Mouse (Mus musculus) cerebellum, postnatal 14 days (tissue): ENCODE results near the gene Grik4.

ENCODE experiments used
- DNase-seq, 2 experiments: peaks; one replicate each; pipeline ENCODE4 v3.0.0; 2021; ENCODE audit warnings: mixed read lengths in 2 of 2

The Grik4 gene

DNA sequence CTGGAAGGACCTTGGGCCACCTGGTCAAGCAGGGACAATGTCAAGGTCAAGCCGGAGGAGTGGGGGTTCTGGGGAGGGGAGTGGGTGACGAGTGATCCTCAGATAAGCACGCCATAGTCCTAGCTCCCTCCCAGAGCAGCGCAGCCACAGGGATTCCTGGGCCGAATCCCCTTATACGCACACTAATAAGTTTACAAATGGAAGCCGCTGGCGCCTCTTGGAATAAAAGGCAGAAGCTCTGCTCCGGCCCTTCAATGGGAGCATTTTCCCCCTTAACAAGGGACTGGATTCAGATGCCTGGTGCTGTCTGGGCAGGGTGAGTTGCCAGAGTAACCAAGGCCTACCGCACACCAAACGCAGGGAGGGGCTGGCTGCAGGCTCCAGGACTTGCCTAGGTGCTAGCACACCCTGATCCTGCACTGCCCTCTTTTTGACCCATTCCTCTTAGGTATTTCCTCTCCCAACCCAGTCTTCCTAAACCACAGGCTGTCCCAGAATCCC, 46.2 kb downstream of the Grik4 start:
- peak in 1 of 2 experiments; percentile 24 for DNase-seq

GRCm38 (mm10) chr9:42897361-42898051, 46.8 kb downstream of the Grik4 start:
- peak; percentile 69 to 70 for DNase-seq

- no peak for DNase-seq
Observed at GRCm38 (mm10) chr9:42896421-42897210, 47.7 kb downstream of the Grik4 start.

DNA sequence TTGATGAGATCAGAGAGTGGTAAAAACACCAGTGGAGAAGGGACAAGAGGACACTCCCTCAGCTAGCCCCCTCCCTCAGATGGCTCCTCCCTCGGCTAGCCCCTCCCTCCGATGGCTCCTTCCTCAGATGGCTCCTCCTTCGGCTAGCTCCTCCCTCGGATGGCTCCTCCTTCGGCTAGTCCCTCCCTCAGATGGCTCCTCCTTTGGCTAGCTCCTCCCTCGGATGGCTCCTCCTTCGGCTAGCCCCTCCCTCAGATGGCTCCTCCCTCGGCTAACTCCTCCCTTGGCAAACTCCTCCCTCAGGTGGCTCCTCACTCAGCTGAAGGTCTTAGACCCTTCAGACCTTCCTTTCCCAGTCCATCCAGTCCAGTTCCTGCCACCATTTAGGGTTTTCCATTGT, 51.5 kb downstream of the Grik4 start:
- DNase-seq: no peak

- no peak for DNase-seq
Observed at GRCm38 (mm10) chr9:42887930-42888329, 56.4 kb downstream of the Grik4 start.

DNA sequence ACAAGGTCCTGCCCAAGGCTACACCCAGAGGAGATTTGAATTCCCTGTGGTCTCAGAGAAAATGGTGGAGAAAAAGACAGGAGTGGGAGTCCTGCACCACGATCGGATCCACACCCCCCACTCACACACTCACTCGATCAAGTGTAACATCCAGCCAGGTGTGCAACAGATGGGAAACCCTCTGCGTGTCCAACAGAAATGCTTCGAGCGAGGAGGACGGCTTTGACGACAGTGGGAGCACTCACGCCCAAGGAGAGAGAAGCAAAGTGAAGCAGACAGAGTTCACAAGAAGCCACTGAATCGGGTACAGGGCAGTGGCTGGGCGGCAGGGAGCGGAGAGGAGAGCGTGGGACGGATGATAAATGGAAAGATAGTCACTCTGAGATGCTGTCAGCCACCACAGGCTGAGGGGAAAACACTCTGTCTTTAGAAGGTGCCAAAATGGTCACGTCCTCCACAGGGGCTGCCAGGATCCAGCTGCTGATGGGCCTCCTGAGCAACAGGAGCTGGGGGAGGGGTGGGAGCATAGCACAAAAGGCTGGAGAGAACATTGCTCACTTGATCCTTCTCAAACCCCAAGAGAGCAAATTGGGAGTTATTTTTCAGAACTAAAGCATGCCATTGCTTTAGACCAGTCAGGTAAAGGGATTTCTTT, 58.1 kb downstream of the Grik4 start:
- DNase-seq: no peak

DNA sequence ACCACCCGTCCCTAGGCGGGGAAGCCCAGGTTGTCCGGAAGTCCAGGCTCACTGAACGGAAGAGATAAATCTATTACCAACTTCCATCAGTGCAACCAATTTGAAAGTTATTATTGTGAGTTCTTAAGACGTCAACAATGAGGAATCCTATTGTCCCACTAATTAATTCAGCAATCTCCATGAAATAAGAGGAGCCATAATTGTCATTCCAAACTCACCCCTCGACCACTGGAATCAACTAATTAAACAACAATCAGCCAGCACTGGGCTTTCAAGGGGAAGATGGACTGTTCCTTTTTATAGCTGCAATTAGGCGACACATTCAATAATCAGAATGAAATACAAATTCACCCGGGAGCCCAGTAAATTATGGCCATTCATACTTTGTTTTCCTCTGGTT, 58.7 kb downstream of the Grik4 start:
- no peak for DNase-seq

GRCm38 (mm10) chr9:42885123-42885522, 59.2 kb downstream of the Grik4 start:
- no peak for DNase-seq

DNA sequence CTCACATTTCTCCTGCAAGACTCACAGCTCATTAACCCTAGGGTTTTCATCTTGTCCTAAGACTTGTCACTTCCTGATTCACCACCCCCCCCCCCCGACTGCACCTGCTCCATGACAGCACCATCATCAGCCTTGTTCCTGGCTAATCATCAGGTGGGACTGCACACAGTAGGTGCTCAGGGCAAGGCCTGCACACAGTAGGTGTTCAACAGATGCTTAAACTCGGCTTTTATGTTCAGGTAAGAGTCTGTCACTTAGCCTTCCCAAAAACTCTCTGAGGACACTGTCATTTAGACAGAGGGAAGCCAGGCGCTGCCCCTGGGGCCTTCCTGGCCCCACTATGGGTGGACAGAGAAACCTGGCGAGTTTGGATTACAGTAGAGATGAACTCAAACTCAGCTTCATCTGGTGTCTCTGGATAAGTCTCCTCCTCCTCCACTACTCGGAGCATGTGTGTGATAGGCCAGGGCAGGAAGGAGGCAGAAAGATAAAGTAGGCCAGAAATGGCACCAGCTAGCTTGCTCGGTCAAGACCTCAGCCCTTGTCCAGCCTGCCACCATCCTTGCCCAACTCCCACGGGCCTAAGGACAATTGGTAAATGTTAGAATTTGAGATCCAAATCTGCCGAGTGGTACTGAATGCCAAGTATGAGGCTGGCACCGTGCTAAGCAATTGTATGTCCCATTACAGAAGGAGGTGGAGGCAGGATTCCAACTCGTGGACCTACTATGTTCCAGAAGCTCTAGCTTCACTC, 61.1 kb downstream of the Grik4 start:
- no peak for DNase-seq

- DNase-seq: no peak
Observed at GRCm38 (mm10) chr9:42882313-42882712, 62.0 kb downstream of the Grik4 start.

DNA sequence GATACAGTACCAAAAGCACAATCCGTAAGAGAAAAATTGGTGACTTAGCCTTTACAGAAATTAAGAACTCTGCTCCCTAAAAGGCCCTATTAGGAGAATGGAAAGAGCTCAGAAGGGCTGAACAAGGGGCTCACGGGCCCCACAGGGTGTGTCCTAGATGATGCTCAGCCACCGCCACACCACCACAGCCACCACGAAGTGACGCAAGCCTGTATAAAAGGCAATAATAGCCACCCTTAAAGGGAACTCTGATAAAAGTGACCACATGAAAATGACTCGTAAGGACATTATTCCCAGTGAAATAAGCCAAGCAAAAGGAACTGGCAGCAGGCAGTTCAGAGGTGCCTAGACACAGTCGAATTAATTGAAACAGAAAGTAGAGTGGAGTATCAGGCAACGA, 63.3 kb downstream of the Grik4 start:
- no peak for DNase-seq

GRCm38 (mm10) chr9:42878401-42878800, 65.9 kb downstream of the Grik4 start:
- DNase-seq: no peak

DNA sequence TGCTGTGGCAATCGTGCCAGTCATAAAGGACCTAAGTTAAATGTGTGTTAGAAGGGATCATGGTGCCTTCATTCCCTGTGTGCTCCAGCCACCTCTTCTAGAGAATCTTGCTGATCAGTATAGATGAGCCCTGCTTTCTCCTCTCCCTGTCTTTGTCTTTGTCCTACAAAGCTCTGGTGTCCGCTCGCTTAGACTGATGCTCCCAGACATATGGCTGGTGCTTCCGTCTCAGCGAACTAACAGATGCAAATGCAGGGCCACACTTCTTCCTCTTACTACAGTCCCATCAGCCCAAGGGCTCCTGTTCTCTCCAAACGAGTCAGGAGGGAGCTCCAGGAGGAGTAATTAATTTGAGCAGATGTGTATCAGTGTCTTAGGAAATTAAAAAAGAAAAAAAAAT, 71.4 kb downstream of the Grik4 start:
- no peak for DNase-seq

DNA sequence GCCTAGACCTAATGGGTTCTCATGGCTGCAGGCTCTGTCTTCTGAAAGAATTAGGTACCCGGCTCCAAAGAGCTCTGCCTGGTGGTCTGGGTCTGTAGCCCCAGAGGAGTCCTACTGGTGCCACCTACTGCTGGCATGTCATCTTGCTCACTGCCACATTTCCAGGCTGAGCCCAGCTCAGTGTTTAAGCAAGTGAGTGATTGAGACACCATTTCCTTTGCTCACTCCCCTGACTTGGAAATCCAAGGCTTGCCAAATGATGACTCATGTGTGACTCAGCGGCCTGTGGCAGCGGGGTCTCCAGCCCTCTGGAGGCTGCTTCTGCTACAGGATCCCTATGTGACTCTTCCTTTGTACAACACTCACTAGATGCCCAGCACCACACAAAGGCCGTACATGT, 72.6 kb downstream of the Grik4 start:
- DNase-seq: no peak

GRCm38 (mm10) chr9:42870257-42870656, 74.0 kb downstream of the Grik4 start:
- no peak for DNase-seq

DNA sequence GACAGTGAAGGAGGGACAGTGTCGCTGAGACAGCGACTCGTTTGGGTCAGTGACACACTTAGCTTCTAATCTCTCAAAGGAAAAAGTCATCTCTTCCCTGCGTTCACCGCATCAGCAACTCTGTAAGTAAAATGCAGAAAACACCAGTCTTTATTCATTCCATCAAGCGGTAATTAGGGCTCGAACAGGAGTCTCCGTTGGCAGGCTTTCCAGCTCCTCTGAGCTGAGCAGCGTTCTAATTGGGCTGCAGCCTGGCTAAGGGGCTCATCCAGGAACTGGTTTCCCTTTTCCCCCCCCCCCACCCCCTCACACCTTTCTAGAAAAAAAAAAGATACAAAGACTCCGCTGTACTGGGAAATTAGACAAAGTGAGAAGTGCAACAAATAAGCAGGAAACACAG, 75.8 kb downstream of the Grik4 start:
- DNase-seq: no peak

GRCm38 (mm10) chr9:42866650-42867049, 77.6 kb downstream of the Grik4 start:
- DNase-seq: no peak

DNA sequence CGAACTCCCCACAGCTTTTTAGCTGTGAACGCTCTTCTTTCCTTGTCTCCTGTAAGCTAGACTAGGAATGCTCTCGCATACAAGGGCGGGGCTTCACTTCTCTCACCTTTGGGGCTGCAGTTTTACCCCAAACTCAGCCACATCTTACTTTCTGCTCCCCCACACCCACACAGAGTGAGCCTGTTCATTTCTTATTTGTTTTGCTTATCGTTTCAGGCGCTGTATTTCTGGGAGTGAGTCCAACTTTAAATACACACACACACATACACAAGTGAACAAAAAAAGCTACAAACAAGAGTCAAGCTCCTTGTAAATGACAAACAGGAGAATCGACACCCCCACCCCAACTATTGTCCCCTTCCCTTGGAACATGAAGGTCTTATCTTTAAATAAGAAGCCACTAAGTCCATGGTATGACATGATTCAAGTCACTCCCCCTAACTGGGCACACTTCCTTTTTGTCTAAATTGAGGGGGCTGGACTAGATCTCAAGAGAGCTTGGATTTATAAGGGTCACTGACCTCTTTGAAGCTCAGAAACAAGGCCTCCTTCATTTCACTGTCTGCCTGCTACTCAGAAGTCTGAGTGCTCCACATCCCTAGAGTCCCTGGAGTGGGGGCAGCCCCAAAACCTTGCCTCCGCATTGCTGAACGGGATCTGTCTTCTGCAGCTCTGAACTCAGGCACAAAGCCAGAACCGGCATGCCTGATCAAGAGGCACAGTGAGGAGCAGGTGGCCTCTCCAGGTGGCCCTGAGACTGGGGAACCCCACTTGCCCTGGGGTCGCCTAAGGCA, 79.1 kb downstream of the Grik4 start:
- DNase-seq: peak; percentile 41 to 42

DNA sequence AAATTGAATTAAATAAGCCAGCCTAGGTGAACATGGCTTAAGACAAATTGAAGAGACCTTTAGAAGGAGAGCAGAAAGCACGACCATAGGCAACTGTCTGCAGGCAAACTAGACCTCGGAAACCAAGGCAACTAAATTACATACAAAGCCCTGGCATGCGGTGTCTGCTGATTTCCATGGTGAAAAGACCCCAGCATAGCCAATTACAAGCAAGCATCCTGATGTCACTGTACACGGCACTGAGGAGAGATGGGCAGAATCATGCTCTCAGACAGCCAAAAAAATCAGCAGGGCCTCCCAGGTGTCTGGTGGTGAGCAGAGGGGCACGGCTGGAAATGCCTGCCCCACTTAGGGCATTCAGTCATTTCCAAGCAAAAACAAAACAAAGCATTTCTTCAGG, 80.9 kb downstream of the Grik4 start:
- peak; percentile 26 to 30 for DNase-seq

DNA sequence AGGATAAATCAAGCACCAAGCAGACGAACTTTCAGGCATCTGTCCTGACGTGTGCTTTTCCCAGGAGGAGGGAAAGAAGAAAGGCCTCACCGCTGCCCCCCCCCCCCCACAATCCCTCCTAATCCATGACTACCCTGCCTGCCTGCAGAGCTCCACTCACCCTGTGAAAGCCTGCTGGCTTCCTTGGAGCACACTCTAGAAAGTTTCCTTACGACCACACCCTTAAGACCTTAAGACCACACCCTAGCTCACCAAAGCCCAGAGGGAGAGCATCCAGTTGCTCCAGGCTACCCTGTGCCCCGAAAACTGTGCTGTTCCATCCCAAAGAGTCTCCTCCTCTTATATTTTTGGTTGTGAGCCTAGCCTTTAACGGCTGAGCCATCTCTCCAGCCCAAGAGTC, 82.6 kb downstream of the Grik4 start:
- no peak for DNase-seq

- no peak for DNase-seq
Observed at GRCm38 (mm10) chr9:42861238-42861637, 83.1 kb downstream of the Grik4 start.
